Mouse (Mus musculus): Measurements from ENCODE around the gene Hivep2. TPM values are rescaled to one million over a fixed set of nuclear protein-coding genes. Genes with fewer than 3 reads are reported as not detected.

The Hivep2 gene
- total and polyA plus RNA-seq, 3 experiments, result 0.16 TPM; not detected in 2

- Histone ChIP-seq H3K9me3 (replicated peaks) (no peaks in the 10 kb centered on the region), H3K27me3 (ENCODE audit: insufficient read depth, low read length) (no peaks in the 10 kb centered on the region), H3K4me1 (ENCODE audit: insufficient read depth, low read depth, low read length) (no peaks in the 10 kb centered on the region), H3K4me3 (ENCODE audit: low read depth, low read length) (no peak overlapping the region), H3K36me3 (replicated peaks) (no peaks in the 10 kb centered on the region)
- DNase-seq (ENCODE audit: low spot score), result no peak
- TF ChIP-seq GATA2 (IDR thresholded peaks at IDR 0.05; ENCODE audit: borderline replicate concordance, low read depth, low read length) (no peak), POLR2AphosphoS5 (IDR thresholded peaks at IDR 0.05; ENCODE audit: insufficient replicate concordance, low read depth, low read length) (no peak), CTCF (IDR thresholded peaks at IDR 0.05; ENCODE audit: low read depth, low read length) (no peak), TAL1 (conservative IDR thresholded peaks at IDR 0.05; ENCODE audit: low read depth, low read length) (no peak), GATA1 (IDR thresholded peaks at IDR 0.05; ENCODE audit: borderline replicate concordance, low read length) (no peak)
- no peak for ATAC-seq (ENCODE audit: extremely low read depth, insufficient number of reproducible peaks, low FRiP score, poor library complexity, severe bottlenecking)
These were observed 223.2 kb downstream of the Hivep2 start for GRCm38 (mm10) chr10:14189050-14189449.

GRCm38 (mm10) chr10:14191202-14191601 is 225.3 kb downstream of the Hivep2 start:
- ATAC-seq (ENCODE audit: extremely low read depth, insufficient number of reproducible peaks, low FRiP score, poor library complexity, severe bottlenecking) (no peak), DNase-seq (ENCODE audit: low spot score) (no peak)
- no peaks in the 10 kb centered on the region for H3K36me3 ChIP-seq (replicated peaks)
- H3K9me3 ChIP-seq (replicated peaks), result no peaks in the 10 kb centered on the region
- H3K27me3 ChIP-seq (ENCODE audit: insufficient read depth, low read length), result no peaks in the 10 kb centered on the region
- H3K4me1 ChIP-seq (ENCODE audit: insufficient read depth, low read depth, low read length), result no peaks in the 10 kb centered on the region
- H3K4me3 ChIP-seq (ENCODE audit: low read depth, low read length), result no peak overlapping the region
- TF ChIP-seq POLR2AphosphoS5 (IDR thresholded peaks at IDR 0.05; ENCODE audit: insufficient replicate concordance, low read depth, low read length) (no peak), CTCF (IDR thresholded peaks at IDR 0.05; ENCODE audit: low read depth, low read length) (no peak), GATA2 (IDR thresholded peaks at IDR 0.05; ENCODE audit: borderline replicate concordance, low read depth, low read length) (no peak), GATA1 (IDR thresholded peaks at IDR 0.05; ENCODE audit: borderline replicate concordance, low read length) (no peak), TAL1 (conservative IDR thresholded peaks at IDR 0.05; ENCODE audit: low read depth, low read length) (no peak)

DNA sequence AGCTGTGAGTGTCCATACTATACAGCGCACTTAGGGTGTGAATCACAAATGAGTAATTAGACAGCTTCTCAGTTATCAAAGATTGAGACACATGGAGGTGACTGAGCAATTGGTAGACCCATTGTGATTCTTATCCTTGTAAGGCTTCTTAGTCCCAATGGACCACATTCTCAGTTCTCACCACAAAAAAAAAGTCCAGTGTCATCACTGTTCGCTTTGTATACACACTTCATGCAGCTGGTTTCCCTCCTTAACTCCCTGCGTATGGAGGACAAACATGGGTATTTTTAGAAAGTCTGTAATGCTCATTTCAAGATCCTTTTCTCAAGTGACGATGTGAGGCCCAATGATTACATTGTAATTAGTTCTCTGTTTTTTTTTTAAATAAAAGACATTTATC is 226.3 kb downstream of the Hivep2 start:
- no peak for TF ChIP-seq GATA2 (IDR thresholded peaks at IDR 0.05; ENCODE audit: borderline replicate concordance, low read depth, low read length)
- TF ChIP-seq CTCF (IDR thresholded peaks at IDR 0.05; ENCODE audit: low read depth, low read length), result no peak
- TF ChIP-seq GATA1 (IDR thresholded peaks at IDR 0.05; ENCODE audit: borderline replicate concordance, low read length), result no peak
- TF ChIP-seq TAL1 (conservative IDR thresholded peaks at IDR 0.05; ENCODE audit: low read depth, low read length), result no peak
- TF ChIP-seq POLR2AphosphoS5 (IDR thresholded peaks at IDR 0.05; ENCODE audit: insufficient replicate concordance, low read depth, low read length), result no peak
- Histone ChIP-seq H3K36me3 (replicated peaks) (no peaks in the 10 kb centered on the region), H3K4me1 (ENCODE audit: insufficient read depth, low read depth, low read length) (no peaks in the 10 kb centered on the region), H3K27me3 (ENCODE audit: insufficient read depth, low read length) (no peaks in the 10 kb centered on the region), H3K4me3 (ENCODE audit: low read depth, low read length) (no peak overlapping the region), H3K9me3 (replicated peaks) (no peaks in the 10 kb centered on the region)
- DNase-seq (ENCODE audit: low spot score) (no peak), ATAC-seq (ENCODE audit: extremely low read depth, insufficient number of reproducible peaks, low FRiP score, poor library complexity, severe bottlenecking) (no peak)

- ATAC-seq (ENCODE audit: extremely low read depth, insufficient number of reproducible peaks, low FRiP score, poor library complexity, severe bottlenecking) (no peak), DNase-seq (ENCODE audit: low spot score) (no peak)
- Histone ChIP-seq H3K4me3 (ENCODE audit: low read depth, low read length) (no peak overlapping the region), H3K36me3 (replicated peaks) (no peaks in the 10 kb centered on the region), H3K27me3 (ENCODE audit: insufficient read depth, low read length) (no peaks in the 10 kb centered on the region), H3K9me3 (replicated peaks) (no peaks in the 10 kb centered on the region), H3K4me1 (ENCODE audit: insufficient read depth, low read depth, low read length) (no peaks in the 10 kb centered on the region)
- TF ChIP-seq TAL1 (conservative IDR thresholded peaks at IDR 0.05; ENCODE audit: low read depth, low read length) (no peak), GATA2 (IDR thresholded peaks at IDR 0.05; ENCODE audit: borderline replicate concordance, low read depth, low read length) (no peak), GATA1 (IDR thresholded peaks at IDR 0.05; ENCODE audit: borderline replicate concordance, low read length) (no peak), CTCF (IDR thresholded peaks at IDR 0.05; ENCODE audit: low read depth, low read length) (no peak)
These were observed 227.8 kb downstream of the Hivep2 start for GRCm38 (mm10) chr10:14193702-14194101.

- ATAC-seq (ENCODE audit: extremely low read depth, insufficient number of reproducible peaks, low FRiP score, poor library complexity, severe bottlenecking) (no peak), DNase-seq (ENCODE audit: low spot score) (no peak)
- Histone ChIP-seq H3K9me3 (replicated peaks) (no peaks in the 10 kb centered on the region), H3K4me3 (ENCODE audit: low read depth, low read length) (no peak overlapping the region), H3K36me3 (replicated peaks) (no peaks in the 10 kb centered on the region), H3K4me1 (ENCODE audit: insufficient read depth, low read depth, low read length) (no peaks in the 10 kb centered on the region), H3K27me3 (ENCODE audit: insufficient read depth, low read length) (no peaks in the 10 kb centered on the region)
- TF ChIP-seq CTCF (IDR thresholded peaks at IDR 0.05; ENCODE audit: low read depth, low read length) (no peak), GATA2 (IDR thresholded peaks at IDR 0.05; ENCODE audit: borderline replicate concordance, low read depth, low read length) (no peak), TAL1 (conservative IDR thresholded peaks at IDR 0.05; ENCODE audit: low read depth, low read length) (no peak), POLR2AphosphoS5 (IDR thresholded peaks at IDR 0.05; ENCODE audit: insufficient replicate concordance, low read depth, low read length) (no peak), GATA1 (IDR thresholded peaks at IDR 0.05; ENCODE audit: borderline replicate concordance, low read length) (no peak)
These were observed 230.1 kb downstream of the Hivep2 start for GRCm38 (mm10) chr10:14195778-14196650.

DNA sequence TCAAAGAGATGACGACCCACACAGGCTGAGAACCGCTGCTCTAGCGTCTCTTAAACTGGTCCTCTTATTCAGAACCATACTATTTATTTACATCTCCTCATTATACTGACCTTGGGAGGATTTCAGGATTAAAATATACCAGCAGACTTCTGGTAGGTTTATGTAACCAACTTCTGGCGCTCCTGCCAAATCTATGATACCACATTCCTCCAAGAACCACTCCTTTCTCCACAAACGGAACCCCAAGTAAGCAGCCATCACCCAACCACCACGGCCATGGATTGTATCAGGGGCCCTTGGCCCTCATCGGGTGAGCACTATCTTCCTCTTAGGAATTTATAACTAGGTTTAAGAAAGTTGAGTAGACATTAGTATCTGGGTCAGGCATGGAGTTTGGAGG is 230.9 kb downstream of the Hivep2 start:
- no peaks in the 10 kb centered on the region for H3K27me3 ChIP-seq (ENCODE audit: insufficient read depth, low read length)
- no peak for DNase-seq (ENCODE audit: low spot score)
- no peaks in the 10 kb centered on the region for H3K9me3 ChIP-seq (replicated peaks)
- H3K4me3 ChIP-seq (ENCODE audit: low read depth, low read length), result no peak overlapping the region
- TF ChIP-seq POLR2AphosphoS5 (IDR thresholded peaks at IDR 0.05; ENCODE audit: insufficient replicate concordance, low read depth, low read length) (no peak), GATA2 (IDR thresholded peaks at IDR 0.05; ENCODE audit: borderline replicate concordance, low read depth, low read length) (no peak), TAL1 (conservative IDR thresholded peaks at IDR 0.05; ENCODE audit: low read depth, low read length) (no peak), GATA1 (IDR thresholded peaks at IDR 0.05; ENCODE audit: borderline replicate concordance, low read length) (no peak), CTCF (IDR thresholded peaks at IDR 0.05; ENCODE audit: low read depth, low read length) (no peak)
- H3K4me1 ChIP-seq (ENCODE audit: insufficient read depth, low read depth, low read length), result no peaks in the 10 kb centered on the region
- ATAC-seq (ENCODE audit: extremely low read depth, insufficient number of reproducible peaks, low FRiP score, poor library complexity, severe bottlenecking), result no peak
- no peaks in the 10 kb centered on the region for H3K36me3 ChIP-seq (replicated peaks)
